Mouse (Mus musculus): ENCODE results near the gene Fhad1.

GRCm38 (mm10) chr4:141920391-141920790, 94.5 kb downstream of the Fhad1 start:
- no peak for TF ChIP-seq EP300 (IDR thresholded peaks at IDR 0.05; ENCODE audit: low read depth)
- TF ChIP-seq CTCF (IDR thresholded peaks at IDR 0.05; ENCODE audit: low read depth) = no peak

All from liver, embryonic 14.5 days (tissue).